Mouse (Mus musculus): ENCODE measurements around the gene Abcd3.
A peak's percentile ranks its signal among the peaks of the same experiment; 100 is the strongest.

Abcd3 gene

DNA sequence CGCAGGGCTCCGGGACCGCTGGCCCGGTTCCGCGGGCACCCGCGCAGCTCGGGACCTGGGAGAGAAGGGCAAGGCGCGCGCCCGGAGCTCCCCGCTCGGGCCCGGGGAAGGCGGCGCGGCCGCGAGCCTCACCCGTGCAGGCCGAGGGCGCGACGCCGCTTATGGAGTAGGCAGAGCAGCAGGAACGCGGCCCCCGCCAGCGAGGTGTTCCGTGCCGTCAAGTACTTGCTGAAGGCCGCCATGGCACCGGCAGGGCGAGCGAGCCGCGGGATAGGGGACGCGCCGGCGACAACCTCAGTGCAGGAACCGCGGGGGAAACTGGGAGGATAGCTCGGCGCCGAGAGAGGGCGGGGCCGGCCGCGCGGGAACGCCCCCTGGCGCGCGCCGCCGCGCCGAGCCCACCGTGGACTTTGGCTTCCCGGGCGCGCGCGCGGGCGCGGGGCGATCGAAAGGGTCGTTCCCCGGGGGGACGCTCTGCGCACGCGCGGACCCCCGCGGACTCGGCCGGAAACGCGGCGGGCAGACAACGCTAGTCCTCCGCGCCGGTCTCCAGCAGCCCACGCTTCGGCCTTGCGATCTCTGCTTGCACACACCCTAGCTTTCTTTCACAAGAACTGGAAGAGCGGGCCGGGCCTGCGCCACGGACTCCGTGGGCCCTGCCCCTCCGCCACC, at the start of gene Abcd3:
TSS of gene Abcd3 (minus strand) at position 426 of the 672 bp plus-strand sequence.
- DNase-seq (ENCODE audit: low spot score in 2 of 2), result peak; percentile 48 to 77

DNA sequence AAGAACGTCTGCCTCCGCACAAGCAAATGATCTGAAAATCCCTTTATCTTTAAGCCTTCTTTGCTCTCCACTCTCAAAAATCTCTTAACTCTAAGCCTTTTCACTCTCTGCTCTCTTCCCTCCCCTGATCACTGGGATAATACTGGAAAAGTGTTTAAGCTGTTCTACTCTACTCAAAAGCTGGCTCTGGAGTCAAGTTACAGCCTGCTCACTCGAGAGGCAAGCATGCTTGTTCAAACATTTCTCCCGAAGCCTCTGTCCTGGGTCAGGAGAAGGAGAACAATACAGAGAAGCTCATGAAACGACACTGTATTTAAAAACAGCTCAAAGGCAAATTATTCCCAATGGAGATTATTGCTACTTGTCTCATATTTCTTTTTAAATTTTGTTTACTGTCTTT, 44.0 kb upstream of the Abcd3 start:
- no peak for DNase-seq (ENCODE audit: low spot score in 2 of 2)

DNA sequence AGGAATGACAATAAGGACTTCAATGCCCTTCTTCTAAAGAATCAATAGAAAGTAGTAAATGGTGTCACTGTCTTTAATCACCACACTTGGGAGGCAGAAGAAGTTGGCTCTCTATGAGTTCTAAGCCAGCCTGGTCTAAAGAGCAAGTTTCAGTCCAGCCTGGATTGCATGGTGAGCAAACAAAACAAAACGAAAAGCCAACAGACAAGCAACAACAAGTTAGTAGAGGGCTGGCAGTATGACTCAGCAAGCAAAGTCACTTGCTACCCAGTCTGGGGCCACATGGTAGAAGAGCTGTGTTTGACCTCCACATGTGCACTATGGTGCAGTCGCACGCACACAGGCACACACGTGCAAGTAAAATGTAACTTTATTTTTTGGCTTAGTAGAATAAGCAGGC, 41.0 kb upstream of the Abcd3 start:
- DNase-seq (ENCODE audit: low spot score in 2 of 2), result no peak

DNA sequence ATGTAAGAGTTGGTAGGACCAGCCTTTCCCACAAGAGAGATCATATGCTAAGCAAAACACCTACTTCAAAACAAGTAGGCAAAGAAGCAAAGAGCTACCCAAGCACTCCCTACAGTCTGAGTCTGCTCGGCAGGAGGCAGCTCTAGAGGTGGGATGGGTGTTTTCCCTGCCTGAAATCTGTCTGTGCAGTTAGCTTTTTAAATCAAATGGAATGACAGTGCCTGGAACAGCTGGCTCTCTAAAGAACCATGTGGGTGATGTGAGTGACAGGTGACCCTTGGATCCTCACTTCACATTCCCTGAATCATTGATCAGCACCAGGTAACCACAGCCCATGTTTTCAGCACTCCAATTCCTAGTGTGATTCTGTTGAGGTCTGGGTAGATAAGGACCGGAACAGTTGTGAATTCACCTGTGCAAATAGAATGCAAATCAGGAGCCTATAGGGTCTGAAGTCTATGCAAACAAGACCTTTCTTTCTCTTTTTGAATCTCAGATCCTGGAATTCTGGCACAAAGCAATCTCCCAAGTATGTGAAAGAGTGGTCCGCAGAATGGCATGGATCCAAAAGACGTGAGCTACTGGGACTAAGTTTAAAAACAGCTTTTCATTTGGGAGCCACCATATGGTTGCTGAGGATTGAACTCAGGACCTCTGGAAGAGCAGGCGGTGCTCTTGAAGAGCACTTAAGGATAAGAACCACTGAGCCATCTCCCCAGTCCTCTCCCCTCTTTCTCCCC, 38.8 kb upstream of the Abcd3 start:
- DNase-seq (ENCODE audit: low spot score in 2 of 2), result peak; percentile 2 to 11

DNA sequence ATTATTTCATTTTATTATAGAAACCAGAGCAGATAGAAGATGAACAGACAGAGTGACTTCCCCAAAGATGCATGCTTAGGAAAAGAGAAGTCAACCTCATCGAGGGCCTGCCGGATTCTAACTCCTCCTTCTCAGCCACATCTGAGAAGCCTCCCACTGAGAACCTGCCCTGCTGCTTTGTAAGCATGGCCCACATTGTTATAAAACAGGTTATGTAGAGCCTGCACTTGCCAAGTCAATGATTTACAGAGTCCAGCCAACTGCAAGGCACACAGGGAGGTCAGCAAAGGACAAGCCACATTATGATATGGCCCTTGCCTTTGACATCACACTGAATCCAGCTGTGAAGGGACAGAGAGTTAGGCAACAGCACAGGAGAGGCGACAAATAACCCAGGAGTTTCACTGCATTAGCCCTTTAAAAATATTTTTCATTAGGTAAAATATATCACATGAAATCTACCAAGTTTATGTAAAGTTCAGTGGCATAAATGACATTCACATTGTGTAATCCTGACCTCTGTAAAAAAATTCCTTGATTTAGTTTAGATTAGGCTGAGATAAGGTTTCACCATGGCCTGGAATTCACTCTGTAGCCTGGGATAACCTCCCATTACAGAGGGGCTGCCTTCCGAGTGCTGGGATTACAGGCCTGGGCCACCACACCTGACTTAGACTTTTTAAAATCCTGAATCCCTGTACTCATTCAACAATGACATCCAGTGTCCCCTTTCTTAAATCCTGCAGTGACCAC, 37.1 kb upstream of the Abcd3 start:
- no peak for DNase-seq (ENCODE audit: low spot score in 2 of 2)

DNA sequence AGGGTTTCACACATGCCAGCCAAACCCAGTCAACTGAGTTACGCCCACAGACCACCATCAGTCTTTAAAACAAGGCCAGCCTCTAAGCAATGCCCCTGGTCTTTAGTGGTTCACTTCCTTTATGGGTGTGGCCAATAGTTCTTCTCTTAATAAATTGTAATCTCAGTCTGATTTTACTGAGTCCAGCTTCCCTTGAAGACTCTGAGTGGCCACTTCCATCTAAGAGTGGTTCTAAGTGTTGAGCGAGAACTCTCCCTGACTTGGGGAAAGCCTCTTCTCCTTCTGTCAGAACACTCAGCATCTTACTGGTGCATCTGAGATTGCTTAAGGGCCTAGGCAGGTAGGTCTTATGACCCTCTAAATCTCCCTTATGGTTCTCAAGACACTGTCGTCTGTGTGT, 35.9 kb upstream of the Abcd3 start:
- DNase-seq (ENCODE audit: low spot score in 2 of 2), result no peak

DNA sequence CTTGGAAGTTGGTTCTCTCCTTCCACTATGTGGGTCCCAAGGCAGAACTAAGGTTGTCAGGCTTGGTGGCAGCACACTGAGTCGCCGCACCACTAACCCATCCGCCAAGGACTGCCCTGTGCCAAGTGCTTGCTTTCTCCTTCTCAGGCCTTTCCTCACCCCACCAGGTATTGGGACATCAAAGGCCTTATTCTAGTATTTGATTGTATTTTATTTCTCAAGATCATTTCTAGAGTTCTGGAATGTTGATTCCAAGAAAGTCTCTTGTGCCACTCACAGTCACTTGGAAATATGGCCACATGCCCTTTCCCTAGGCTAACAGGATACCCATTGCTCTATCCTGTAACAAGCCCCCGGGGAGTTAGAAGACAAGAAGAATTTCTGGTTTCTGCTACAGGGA, 35.3 kb upstream of the Abcd3 start:
- DNase-seq (ENCODE audit: low spot score in 2 of 2), result no peak

DNA sequence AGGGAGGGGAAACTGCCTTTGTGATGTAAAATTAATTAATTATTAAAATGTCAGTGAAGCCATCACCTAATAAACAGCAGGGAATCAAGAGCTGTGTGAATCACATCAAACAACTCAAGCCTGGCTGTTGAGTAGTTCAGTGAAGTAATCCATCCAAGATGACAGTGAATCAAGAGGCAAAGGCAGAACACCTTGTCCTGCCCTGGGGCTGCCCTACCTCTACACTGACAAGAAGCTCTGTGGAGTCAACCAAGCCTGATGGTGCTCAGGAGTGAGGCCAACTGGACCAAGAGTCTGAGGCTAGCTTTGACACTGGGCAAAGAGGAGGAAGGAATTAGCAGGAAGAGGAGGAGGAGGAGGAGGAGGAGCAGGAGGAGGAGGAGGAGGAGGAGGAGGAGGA, 32.2 kb upstream of the Abcd3 start:
- no peak for DNase-seq (ENCODE audit: low spot score in 2 of 2)

DNA sequence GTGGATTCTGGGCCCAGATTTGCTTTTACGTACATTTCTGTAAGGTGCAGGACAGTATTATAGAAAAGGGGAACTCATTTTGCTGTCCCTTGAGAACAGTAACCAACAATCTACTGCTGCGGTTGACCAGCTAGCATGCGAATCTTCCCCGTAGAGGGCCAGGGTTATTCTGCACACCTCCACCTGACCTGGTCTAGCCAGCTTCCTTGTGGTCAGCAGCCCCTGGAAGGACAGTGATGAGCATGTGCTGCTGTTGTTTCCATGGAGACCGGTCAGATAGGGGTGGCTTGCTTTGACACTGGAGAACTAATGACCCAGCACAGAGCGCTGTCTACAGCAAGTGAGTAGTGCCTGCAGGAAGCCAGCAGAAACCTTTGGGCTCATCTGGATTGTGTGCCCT, 29.6 kb upstream of the Abcd3 start:
- no peak for DNase-seq (ENCODE audit: low spot score in 2 of 2)

DNA sequence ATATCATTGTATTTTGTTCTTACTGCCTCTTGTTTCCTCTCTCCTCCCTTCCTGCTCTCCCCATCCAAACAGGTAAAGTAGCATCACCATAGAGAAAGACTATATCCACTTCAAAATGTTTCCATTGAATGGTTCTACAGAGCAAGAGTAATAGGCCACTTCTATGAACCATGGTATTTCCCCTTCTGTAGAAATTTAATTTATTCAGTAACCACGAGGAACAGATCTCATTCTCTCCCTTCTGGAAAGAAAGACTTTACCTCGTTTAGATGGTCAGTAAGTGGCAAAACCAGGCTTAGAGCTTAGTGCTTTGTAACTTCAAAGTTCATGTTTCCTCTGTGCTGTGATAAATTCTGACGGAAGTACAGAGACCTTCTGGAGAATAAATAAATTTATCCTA, 28.9 kb upstream of the Abcd3 start:
- DNase-seq (ENCODE audit: low spot score in 2 of 2), result no peak

DNA sequence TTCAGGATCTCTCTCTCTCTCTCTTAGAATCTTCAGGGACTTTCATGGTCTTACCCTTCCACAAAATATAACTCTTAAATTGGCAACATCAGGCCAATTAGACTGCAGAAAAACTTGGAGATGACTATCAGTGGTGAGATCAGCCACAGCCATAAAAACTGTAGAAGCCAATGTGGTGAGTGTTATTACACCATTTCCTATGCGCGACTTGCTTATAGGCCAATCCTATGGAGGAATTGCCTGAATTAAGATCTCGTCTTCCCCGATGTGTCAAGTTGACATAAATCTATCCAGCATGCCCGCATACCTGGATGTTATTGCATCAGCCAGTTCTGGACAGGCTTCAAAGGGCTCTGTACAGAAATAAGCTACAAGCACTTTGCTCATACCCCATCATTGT, 28.2 kb upstream of the Abcd3 start:
- no peak for DNase-seq (ENCODE audit: low spot score in 2 of 2)

DNA sequence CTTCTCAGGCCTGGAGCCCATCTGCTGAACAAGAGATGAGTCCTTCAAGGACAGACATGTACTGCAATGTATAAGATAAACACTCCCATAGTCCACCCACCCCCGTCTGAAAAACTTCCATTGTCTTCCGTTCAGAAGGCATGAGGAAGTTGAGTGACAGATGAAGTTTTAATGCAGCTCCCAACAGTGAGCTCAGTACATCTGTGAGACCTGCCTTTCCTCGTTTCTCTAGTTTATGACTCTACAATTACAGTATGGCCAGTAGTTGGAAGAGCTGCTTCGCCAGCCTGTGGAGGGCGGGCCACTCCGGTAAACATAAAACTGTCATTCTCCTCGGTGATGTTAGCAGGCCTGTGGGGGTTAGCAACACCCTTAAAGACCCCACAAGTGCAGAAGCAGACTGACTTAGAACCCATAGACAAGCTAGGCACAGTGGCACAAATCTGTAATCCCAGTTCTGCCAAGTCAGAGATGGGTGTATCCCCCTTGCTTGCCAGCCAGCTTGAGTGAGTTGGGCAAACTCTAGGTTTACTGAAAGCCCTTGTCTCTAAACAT, 27.3 kb upstream of the Abcd3 start:
- no peak for DNase-seq (ENCODE audit: low spot score in 2 of 2)

DNA sequence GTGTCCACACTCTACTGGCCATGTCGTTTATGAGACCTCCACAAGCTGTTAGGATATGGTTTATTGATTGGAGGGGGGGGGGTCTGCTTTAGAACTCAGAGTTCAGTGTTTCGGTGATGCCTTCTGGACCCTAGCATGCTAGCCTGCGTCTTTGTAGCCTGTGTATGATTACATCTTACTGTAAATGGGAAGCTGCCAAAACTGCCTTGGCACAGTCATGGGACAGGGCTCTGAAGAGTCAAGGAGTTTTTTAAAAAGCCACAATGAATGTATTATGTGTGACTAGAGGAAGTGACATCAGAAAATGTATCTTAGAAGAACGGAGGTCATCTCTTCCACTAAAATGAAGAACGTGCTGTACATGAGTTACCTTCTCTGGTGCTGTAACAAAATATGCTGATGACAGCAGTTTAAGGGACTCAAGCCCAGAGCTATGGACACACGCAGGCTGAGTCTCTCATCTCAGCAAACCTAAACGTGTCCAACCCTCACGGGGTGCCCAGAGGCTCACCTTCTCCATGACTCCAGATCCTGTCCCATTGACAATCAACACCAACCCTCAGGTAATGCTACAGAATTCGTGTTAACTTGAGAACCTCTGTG, 26.4 kb upstream of the Abcd3 start:
- no peak for DNase-seq (ENCODE audit: low spot score in 2 of 2)

DNA sequence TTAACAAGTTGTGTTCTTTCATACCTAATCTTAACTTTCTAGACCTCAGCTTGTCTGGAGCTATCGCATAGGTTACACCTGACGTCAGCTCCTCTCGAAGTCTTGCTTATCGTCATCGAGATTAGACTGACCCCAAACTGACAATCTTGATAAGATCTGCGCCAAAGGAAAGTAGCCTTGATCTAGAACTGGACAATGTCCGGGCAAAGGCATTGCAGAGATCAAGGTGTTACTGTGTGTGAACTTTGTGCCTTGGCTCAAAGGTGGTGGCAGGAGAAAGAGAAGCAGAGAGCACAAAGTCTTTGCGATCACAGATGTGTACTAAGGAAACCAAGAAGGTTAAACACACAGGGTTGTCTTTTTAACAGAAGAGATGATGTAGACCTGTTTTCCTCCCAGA, 25.2 kb upstream of the Abcd3 start:
- no peak for DNase-seq (ENCODE audit: low spot score in 2 of 2)

DNA sequence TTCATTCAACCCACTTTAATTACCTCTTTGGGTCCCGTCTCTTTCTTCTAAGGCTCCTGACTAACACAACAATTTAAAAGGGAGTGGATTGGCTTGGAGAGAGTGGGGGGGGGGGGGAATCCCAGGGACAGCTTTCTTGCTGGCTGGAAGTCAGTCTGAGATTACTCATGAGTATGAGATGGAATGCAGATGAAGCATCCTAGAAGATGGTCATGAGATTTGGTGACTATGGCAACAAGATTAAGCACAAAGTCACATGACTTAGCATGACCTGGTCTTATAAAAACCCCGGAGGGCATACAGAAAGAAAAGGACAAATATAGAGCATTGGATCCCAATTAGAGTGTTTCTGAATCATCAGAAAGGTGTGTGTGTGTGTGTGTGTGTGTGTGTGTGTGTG, 19.6 kb upstream of the Abcd3 start:
- DNase-seq (ENCODE audit: low spot score in 2 of 2), result no peak

DNA sequence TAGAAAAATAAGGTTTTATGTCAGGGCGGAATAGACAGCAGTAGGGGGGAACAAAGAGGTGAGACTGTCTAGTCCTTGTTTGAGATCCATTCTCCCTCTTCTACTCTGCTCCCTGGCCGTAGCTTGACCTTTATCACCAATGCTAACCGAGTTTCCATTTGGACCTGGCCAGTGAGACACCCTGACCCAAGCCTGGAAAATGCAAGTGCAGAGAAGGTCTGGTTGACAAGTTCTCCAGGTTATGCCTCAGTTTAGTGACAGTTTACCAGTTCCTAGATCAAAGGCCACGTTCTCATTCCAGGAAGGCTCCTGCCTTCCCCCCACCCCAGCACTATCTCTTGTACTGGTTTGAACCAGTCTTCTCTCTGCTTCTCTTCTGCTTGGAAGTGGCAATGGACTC, 19.1 kb upstream of the Abcd3 start:
- no peak for DNase-seq (ENCODE audit: low spot score in 2 of 2)

DNA sequence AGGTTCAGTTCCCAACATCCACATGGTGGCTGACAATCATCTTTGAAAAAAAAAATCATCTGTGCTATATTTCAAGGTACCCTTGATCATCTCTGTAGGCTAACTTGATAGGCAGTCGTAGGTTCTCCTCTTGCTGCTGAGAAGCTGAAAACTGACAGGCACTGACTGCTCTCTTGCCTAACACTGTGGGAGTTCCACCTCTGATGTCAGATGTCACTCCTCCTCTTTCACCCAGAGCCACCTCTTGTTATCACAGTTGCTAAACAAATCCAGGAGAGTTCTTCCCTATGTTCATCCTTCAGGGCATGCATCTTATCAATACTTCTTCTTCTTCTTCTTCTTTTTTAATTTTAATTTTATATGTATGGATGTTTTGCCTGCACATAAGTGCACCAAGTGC, 10.0 kb upstream of the Abcd3 start:
- no peak for DNase-seq (ENCODE audit: low spot score in 2 of 2)

DNA sequence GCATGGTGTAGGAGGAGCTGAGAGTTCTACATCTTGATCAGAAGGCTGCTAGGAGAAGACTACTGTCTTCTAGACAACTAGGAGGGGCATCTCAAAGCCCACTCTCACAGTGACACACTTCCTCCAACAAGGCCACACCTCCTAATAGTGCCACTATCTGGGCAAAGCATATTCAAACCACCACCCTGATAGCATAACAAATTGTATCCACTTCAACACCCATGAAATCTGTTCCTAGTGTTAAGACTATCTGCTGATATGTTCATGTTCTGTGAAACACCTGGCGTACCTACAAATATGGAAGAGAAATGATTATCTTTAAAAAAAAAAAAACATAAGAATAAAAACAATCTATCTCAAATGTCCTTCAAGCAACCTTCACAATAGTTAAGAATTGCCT, 9.2 kb upstream of the Abcd3 start:
- no peak for DNase-seq (ENCODE audit: low spot score in 2 of 2)

DNA sequence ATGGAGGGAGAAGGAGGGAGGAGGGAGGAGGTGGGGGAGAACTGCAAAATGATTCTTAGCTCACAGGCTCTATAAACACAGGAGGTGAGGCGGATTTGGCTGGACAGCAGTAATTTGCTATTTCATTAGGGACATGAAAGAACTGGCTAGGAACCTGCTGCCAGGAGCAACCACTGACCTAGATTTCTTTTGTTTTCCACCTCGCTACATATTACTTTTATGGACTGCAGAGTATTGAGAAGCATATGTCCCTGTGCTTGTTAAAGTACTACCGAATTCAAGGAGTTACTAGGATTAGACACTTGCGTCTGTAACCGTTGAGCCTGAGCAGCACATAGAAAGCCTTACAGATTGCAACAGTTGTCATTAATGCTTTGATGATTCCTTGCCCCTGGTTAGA, 7.5 kb upstream of the Abcd3 start:
- DNase-seq (ENCODE audit: low spot score in 2 of 2), result no peak

DNA sequence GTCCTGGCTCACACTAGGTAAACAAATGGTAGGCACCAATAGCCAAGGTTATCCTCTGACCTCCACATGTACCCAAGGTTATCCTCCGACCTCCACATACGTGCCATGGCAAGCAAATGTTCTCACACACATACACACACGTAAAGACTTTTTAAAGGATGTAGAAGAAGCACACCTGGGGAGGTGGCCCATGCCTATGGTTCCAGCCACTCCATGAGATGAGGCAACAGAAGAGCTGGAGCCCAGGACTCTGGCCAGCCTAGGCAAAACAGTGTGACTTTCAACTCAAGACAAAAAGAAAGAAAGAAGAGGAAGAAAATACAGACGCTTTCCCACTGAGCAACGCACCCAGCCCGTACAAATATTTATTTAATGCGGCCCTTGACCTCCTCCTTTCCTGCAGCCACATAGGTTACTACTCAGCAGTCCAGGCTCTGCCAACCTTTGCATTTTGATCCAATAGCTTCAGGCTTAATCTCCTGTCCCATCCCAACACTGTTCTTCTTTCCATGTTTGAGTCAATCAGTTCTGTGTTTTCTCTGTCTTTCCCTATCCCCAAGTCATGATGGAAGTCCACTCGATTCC, 6.5 kb upstream of the Abcd3 start:
- no peak for DNase-seq (ENCODE audit: low spot score in 2 of 2)

DNA sequence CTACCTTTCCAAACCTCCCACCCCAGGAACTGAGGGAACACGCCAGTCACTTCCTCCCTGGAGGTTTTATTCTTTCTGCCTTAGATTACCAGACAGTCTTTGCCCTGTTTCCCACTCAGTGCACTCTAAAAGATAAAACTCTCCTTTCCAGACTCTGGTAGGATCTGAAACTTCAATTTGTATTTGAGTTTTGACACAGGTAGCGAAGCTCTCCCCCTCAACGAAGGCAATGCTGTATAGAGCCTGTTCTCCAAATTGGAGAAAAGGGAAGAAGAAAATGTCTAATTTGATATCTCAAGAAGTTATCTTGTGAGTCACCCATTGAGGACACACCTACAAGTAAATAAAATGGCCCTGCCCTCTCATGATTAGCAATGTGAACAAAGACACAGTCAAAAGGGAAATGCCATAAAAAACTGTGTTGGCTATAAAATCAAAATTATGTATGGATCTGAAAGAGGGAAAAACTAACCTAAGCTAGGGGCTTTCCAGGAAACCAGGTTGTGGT, 4.6 kb upstream of the Abcd3 start:
- no peak for DNase-seq (ENCODE audit: low spot score in 2 of 2)
